Mouse (Mus musculus) heart, postnatal 10 days (tissue): ENCODE measurements around the gene Oog2. TPM values are rescaled to one million over a fixed set of nuclear protein-coding genes. Genes with fewer than 3 reads are reported as not detected.
"Not testable (repeated sequence)": the region's sequence is repeated elsewhere in the genome, so short reads cannot be mapped to it uniquely, and the experiment has no call there.

Experiments used
- DNase-seq, 2 experiments: peaks; one replicate each; pipeline ENCODE4 v3.0.0; 2021
- intact Hi-C: fragments of 180-260 bp; cut with DNase I; formaldehyde crosslinking; loops from one replicate; pipeline ENCODE4 v1.15.1; 2025
- total RNA-seq, 2 experiments: library from RNA; stranded (reverse); gene quantifications; 2 replicates each; pipeline ENCODE4 v1.2.3; 2021

Gene Oog2
- total RNA-seq, result not detected

GRCm38 (mm10) chr4:144190419-144190818 lies at the start of gene Oog2:
Gene Oog2, plus strand, starts transcription at chr4:144190719.
- intact Hi-C loops, result no loop called here
- no peak for DNase-seq

GRCm38 (mm10) chr4:144162563-144162962 lies 28.0 kb upstream of the Oog2 start, which contains the start of gene Oog3:
Gene Oog3, minus strand, starts transcription at chr4:144162663.
- no peak for DNase-seq
- intact Hi-C loops, result no loop called here

GRCm38 (mm10) chr4:144213218-144213617 lies 22.7 kb downstream of the Oog2 start, which contains the start of gene C87977:
Gene C87977, minus strand, starts transcription at chr4:144213318.
- intact Hi-C loops, DNase-seq: not testable (repeated sequence)

Other genes starting within 250 kb of the Oog2 start
- gene Pramef25, start 239.7 kb upstream of the Oog2 start, total RNA-seq, result not detected
- gene Gm13101, start 223.8 kb upstream of the Oog2 start, total RNA-seq, result not detected
- not detected for gene Pramef17, start 196.3 kb upstream of the Oog2 start, total RNA-seq
- gene Pramel4, start 131.6 kb upstream of the Oog2 start, total RNA-seq, result not detected
- not detected for gene Gm13102, start 84.2 kb upstream of the Oog2 start, total RNA-seq
- gene Oog3, start 28.1 kb upstream of the Oog2 start, total RNA-seq, result not detected
- not detected for gene C87977, start 22.6 kb downstream of the Oog2 start, total RNA-seq
- gene Pramel5, start 89.8 kb downstream of the Oog2 start, total RNA-seq, result not detected
- gene Gm13128, start 139.5 kb downstream of the Oog2 start, total RNA-seq, result not detected
- gene Gm13119, start 167.2 kb downstream of the Oog2 start, total RNA-seq, result not detected
- gene Pramef20, start 187.2 kb downstream of the Oog2 start, total RNA-seq, result not detected
- not detected for gene Pramef12, start 217.7 kb downstream of the Oog2 start, total RNA-seq
- gene 1700012P22Rik, start 248.1 kb downstream of the Oog2 start, total RNA-seq, result not detected